Mouse (Mus musculus) testis, adult 2 months (tissue): Measurements from ENCODE around the gene Rbm39. TPM values are rescaled to one million over a fixed set of nuclear protein-coding genes. Genes with fewer than 3 reads are reported as not detected.

Experiments
- H3K27ac ChIP-seq: fragments of 200-500 bp; 2 replicates; pipeline ENCODE4 v1.5.1; 2012; ENCODE audit warnings: low read depth, low read length; ENCODE audit not compliant: control insufficient read depth, insufficient read depth
- H3K27me3 ChIP-seq: fragments of 200-500 bp; 2 replicates; pipeline ENCODE4 v1.6.1; 2012; ENCODE audit warnings: mild to moderate bottlenecking, low read length, moderate library complexity; ENCODE audit not compliant: control insufficient read depth, insufficient read depth
- H3K36me3 ChIP-seq: fragments of 200-500 bp; 2 replicates; pipeline ENCODE4 v1.6.1; 2012; ENCODE audit warnings: mild to moderate bottlenecking, low read length; ENCODE audit not compliant: control insufficient read depth, insufficient read depth
- H3K4me1 ChIP-seq: fragments of 200-500 bp; 2 replicates; pipeline ENCODE4 v1.6.1; 2012; ENCODE audit warnings: low read length; ENCODE audit not compliant: control insufficient read depth, insufficient read depth
- H3K4me3 ChIP-seq: fragments of 200-500 bp; 2 replicates; pipeline ENCODE4 v1.5.1; 2012; ENCODE audit warnings: low read depth, mild to moderate bottlenecking, low read length, moderate library complexity, mixed read lengths; ENCODE audit not compliant: control insufficient read depth
- CTCF ChIP-seq: fragments of 200-500 bp; IDR thresholded peaks from 2 replicates; pipeline ENCODE4 v1.5.1; 2012; ENCODE audit warnings: low read depth, mild to moderate bottlenecking, inconsistent platforms, low read length, moderate library complexity; ENCODE audit not compliant: control insufficient read depth, insufficient read depth, insufficient replicate concordance
- POLR2A ChIP-seq: fragments of 200-500 bp; IDR thresholded peaks from 2 replicates; pipeline ENCODE4 v1.6.1; 2012; ENCODE audit warnings: low read depth, mild to moderate bottlenecking, inconsistent platforms, low read length, moderate library complexity; ENCODE audit not compliant: control insufficient read depth
- polyA plus RNA-seq: library from polyadenylated mRNA; depleted of rRNA; stranded (reverse); fragments of >200 nt; gene quantifications from 2 replicates; pipeline ENCODE4 v1.2.3, GENCODE M21; 2012; rRNA removed

Gene Rbm39
- polyA plus RNA-seq = 19.3 and 27.9 TPM in 2 replicates

DNA sequence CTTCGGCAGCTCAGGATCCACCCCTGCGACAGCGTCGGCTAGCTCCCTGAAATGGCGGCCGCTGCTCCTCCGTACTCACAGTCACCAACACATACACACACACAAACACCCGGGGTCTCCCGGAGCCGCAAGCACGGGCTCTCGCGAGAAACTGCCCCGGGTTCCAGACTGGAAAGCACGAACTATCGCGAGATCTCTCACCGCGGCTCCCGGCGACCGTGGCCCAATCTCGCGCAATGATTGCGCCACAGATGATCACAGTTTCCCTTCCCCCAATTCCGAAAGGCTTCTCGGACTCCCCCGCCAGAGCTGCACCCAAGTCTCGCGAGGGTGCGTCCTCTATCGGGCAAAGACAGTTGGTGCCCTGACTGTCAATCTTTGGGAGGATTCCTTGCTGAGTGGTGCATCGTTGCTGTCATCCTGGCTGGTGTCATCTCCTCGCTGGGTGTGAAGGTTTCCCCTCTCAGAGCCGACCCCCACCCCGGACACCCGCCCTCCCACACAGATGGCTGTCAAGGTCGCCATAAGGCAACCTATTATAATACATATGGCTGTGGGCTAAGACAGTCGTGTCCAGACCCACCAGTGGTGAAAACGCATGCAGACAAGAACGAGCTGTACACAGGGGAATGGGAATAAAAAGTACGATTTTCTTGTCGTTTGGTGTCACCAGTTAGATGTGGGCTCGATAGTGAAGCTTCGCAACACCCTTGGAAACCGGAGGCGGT, at the start of gene Rbm39:
Gene Rbm39, minus strand, starts transcription at position 145 of the 728 bp plus-strand sequence.
- Histone ChIP-seq H3K4me3 (peak within 1 kb of the TSS; percentile 94), H3K27ac (peak within 1 kb of the TSS; percentile 97), H3K36me3 (no peaks in the 10 kb centered on the region), H3K27me3 (no peaks in the 10 kb centered on the region), H3K4me1 (no peaks in the 10 kb centered on the region; the same call in 1 of the 2 replicates)
- TF ChIP-seq CTCF = peak; percentile 30; the same call in 1 of the 2 replicates
- peak; percentile 95 for TF ChIP-seq POLR2A

DNA sequence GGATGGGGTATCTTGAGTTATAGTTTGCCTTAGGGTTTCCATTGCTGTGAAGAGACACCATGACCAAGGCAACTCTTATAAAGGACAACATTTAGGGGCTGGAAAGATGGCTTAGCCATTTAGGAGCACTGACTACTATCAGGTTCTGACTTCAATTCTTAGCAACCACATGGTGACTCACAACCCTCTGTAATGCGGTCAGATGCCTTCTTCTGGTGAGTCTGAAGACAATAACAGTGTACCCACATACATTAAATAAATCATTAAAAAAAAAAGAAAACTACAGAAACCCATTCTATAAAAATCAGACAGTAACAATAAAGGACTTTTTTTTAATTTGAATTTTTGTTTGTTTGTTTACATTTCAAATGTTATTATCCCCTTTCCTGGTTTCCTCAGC, 49.1 kb upstream of the Rbm39 start:
- no peak for TF ChIP-seq CTCF
- TF ChIP-seq POLR2A = no peak
- Histone ChIP-seq H3K4me3 (no peak overlapping the region), H3K36me3 (no peaks in the 10 kb centered on the region)

DNA sequence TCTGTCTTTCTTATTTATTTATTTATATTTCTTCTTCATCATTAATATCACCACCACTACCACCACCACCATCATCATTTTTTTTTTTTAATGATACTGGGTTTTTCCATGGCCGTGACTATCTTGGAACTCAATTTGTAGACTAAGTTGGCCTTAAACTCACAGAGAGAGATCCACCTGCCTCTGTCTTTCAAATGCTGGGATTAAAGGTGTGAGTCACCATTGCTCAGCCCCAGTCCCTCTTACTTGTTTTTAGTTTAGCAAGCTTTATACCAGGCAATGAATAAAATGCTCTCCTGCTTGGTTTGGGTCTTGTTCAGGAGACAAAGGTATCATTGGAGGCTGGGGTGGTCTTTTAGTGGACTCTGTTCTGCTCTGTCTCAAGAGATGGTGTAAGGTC, 47.7 kb upstream of the Rbm39 start:
- Histone ChIP-seq H3K36me3 (peaks cover 2% of the 10 kb centered on the region; the same call in 1 of the 2 replicates), H3K4me3 (no peak overlapping the region), H3K27ac (no peak overlapping the region), H3K27me3 (no peaks in the 10 kb centered on the region), H3K4me1 (no peaks in the 10 kb centered on the region)
- no peak for TF ChIP-seq POLR2A
- TF ChIP-seq CTCF = no peak

More for the DNA sequence above, 49.1 kb upstream of the Rbm39 start:
- Histone ChIP-seq H3K27ac (no peak overlapping the region), H3K4me1 (no peaks in the 10 kb centered on the region), H3K27me3 (no peaks in the 10 kb centered on the region)

DNA sequence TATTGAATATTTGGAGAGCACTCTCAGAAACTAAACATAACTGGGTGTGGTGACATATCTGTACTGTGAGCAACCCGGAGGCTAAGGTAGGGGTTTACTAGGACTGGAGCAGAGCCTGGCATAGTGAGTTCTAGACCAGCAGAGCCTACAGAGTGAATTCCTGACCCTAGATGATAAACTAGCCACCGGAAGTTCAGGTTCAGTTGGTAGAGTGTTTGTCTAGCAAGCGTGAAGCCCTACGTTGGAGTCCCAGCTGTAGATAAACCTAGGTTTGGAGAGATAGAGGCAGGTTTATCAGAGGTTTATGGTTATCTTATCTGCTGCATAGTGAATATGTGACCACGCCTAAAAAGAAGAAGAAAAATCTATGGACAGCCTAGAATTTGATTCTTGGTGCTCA, 44.0 kb upstream of the Rbm39 start:
- TF ChIP-seq POLR2A (no peak), CTCF (no peak)
- no peak overlapping the region for H3K27ac ChIP-seq
- H3K4me1 ChIP-seq = no peaks in the 10 kb centered on the region
- no peak overlapping the region for H3K4me3 ChIP-seq
- no peaks in the 10 kb centered on the region for H3K27me3 ChIP-seq
- H3K36me3 ChIP-seq = peaks cover 2% of the 10 kb centered on the region; the same call in 1 of the 2 replicates

DNA sequence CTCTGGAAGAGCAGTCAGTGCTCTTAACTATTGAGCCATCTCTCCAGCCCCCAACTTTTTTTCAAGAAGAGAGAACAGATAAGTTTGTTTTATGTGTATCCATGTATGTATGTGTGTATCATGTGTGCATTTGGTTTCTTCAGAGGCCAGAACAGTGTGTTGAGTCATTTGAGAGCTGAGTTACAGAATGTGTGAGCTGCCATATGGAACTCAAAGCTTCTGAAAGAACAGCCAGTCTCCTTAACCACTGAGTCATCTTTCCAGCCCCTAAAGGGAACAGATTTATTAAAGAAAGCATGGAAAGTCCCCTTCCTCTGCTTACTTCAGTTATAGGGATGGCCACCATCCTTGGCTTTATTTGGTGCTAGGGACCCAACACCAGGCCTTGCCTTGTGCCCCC, 42.1 kb upstream of the Rbm39 start:
- Histone ChIP-seq H3K4me1 (no peaks in the 10 kb centered on the region), H3K27me3 (no peaks in the 10 kb centered on the region), H3K36me3 (peaks cover 2% of the 10 kb centered on the region; the same call in 1 of the 2 replicates), H3K4me3 (no peak overlapping the region), H3K27ac (no peak overlapping the region)
- no peak for TF ChIP-seq CTCF
- no peak for TF ChIP-seq POLR2A

DNA sequence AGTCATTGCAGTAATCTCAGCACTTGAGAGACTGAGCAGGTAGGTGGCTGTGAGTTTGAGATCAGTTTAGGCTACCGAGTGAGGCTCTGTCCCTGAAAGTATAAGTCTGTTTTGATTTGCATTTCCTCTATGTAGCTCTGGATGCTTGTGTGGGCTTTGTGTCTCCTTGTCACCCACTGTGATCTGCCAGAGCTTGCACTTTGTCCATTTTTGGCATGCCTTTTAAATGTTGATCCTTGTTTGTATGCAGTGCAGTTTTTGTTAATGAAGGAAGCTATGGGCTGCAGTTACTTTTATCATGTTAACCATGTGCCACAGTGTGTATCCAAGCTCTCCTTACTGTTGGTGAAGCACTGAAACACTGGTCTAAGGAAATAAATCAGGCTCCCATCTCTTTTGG, 37.7 kb upstream of the Rbm39 start:
- no peak overlapping the region for H3K27ac ChIP-seq
- H3K36me3 ChIP-seq = no peaks in the 10 kb centered on the region

DNA sequence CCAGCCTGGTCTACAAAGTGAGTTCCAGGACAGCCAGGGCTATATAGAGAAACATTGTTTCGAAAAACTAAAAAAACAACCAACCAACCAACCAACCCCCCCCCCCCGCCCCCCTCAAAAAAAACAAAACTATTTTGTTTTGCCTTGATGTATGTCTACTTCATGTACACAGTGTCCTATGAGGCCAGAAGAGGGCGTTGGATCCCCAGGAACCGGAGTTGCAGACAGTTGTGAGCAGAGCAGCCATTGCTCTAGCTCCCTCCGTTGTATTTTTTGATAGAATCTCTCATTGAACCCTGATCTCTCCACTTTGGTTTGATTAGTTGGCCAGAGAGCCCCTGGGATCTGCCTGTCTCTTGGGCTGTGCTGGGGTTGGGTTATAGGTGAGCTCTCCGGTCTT, 23.9 kb upstream of the Rbm39 start:
- Histone ChIP-seq H3K4me3 (no peak overlapping the region), H3K27me3 (no peaks in the 10 kb centered on the region), H3K36me3 (no peaks in the 10 kb centered on the region; the same call in 1 of the 2 replicates), H3K4me1 (peaks cover 3% of the 10 kb centered on the region), H3K27ac (no peak overlapping the region)
- no peak for TF ChIP-seq POLR2A
- TF ChIP-seq CTCF = no peak

More for the DNA sequence above, 37.7 kb upstream of the Rbm39 start:
- H3K4me1 ChIP-seq = no peaks in the 10 kb centered on the region
- H3K27me3 ChIP-seq = no peaks in the 10 kb centered on the region
- TF ChIP-seq CTCF = no peak
- no peak for TF ChIP-seq POLR2A
- no peak overlapping the region for H3K4me3 ChIP-seq
